Mouse (Mus musculus): Measurements from ENCODE around the gene Adamts15.

DNA sequence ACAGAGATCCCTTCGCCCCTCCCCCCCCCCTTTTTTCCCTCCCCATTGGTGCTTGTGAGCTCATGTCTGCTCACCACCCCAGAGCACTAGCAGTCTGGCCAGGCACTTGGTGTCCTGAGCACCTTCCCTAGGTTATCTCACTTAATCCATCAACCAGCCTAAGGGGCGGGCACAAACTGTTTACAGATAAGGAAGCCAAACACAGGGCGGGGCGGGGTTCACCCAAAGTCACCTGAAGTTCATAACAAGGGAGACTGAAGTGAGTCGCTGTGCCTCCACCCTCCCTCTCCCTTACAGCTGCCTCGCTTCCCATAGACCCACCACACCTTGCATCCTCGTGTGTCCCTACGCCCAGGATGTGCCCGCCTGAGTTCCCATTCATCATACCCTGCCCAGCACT lies 41.7 kb downstream of the Adamts15 start:
- TF ChIP-seq EP300 (IDR thresholded peaks at IDR 0.05; ENCODE audit: low read depth) (no peak), CTCF (IDR thresholded peaks at IDR 0.05; ENCODE audit: low read depth) (no peak)
